Mouse (Mus musculus) neural tube, embryonic 15.5 days (tissue): ENCODE data around the gene Bin2. TPM values are rescaled to one million over a fixed set of nuclear protein-coding genes. Genes with fewer than 3 reads are reported as not detected.
"Not testable (repeated sequence)": the region's sequence is repeated elsewhere in the genome, so short reads cannot be mapped to it uniquely, and the experiment has no call there.

Experiments used
- ATAC-seq: fragments of 200-750 bp; cut with Nextera tagmentation; 2 replicates; pipeline ENCODE4 v1.8.0; 2017; ENCODE audit warnings: mild to moderate bottlenecking, moderate TSS enrichment, moderate library complexity; ENCODE audit not compliant: low FRiP score
- H3K27ac ChIP-seq: fragments of 300-500 bp; sonication (generic); replicated peaks from 2 replicates; pipeline ENCODE4 v1.5.1; 2015; ENCODE audit warnings: mild to moderate bottlenecking, inconsistent platforms
- H3K27me3 ChIP-seq: fragments of 300-500 bp; sonication (generic); replicated peaks from 2 replicates; pipeline ENCODE4 v1.6.1; 2015; ENCODE audit warnings: inconsistent platforms
- H3K36me3 ChIP-seq: fragments of 300-500 bp; sonication (generic); 2 replicates; pipeline ENCODE4 v1.6.1; 2015; ENCODE audit warnings: inconsistent platforms
- H3K4me1 ChIP-seq: fragments of 300-500 bp; sonication (generic); 2 replicates; pipeline ENCODE4 v1.6.1; 2015; ENCODE audit warnings: inconsistent platforms
- H3K4me2 ChIP-seq: fragments of 300-500 bp; sonication (generic); 2 replicates; pipeline ENCODE4 v1.6.1; 2015; ENCODE audit warnings: inconsistent platforms, mild to moderate bottlenecking, moderate library complexity
- H3K4me3 ChIP-seq: fragments of 300-500 bp; sonication (generic); replicated peaks from 2 replicates; pipeline ENCODE4 v1.5.1; 2015; ENCODE audit warnings: mild to moderate bottlenecking, inconsistent platforms
- H3K9ac ChIP-seq: fragments of 300-500 bp; sonication (generic); replicated peaks from 2 replicates; pipeline ENCODE4 v1.6.1; 2015; ENCODE audit warnings: mild to moderate bottlenecking, inconsistent platforms
- H3K9me3 ChIP-seq: fragments of 300-500 bp; sonication (generic); replicated peaks from 2 replicates; pipeline ENCODE4 v1.6.1; 2016; ENCODE audit warnings: inconsistent platforms
- WGBS: fragments of 180-500 bp; shearing (Covaris S2); methylation state at CpG from one replicate; pipeline ENCODE4 v1.1.7; 2015; ENCODE audit warnings: mixed read lengths; 5-methylcytosine and 5-hydroxymethylcytosine counted together
- polyA plus RNA-seq: library from polyadenylated mRNA; unstranded; fragments of >200 nt; fragmentation: Nextera tagmentation; extraction: Ambion mirVana; gene quantifications from 2 replicates; pipeline ENCODE4 v1.2.1, GENCODE M21; 2015

Bin2 gene
- polyA plus RNA-seq, 1 experiment from 2014 or later, result 2.6 TPM

GRCm38 (mm10) chr15:100614218-100614995, 54.9 kb downstream of the Bin2 start:
- WGBS, result 9% methylated on average over 42 of the region's 43 CpGs
- Histone ChIP-seq H3K27me3 (no peaks in the 10 kb centered on the region), H3K9ac (peak overlapping the region; percentile 56), H3K4me1 (peaks cover 31% of the 10 kb centered on the region), H3K36me3 (peaks cover 20% of the 10 kb centered on the region), H3K27ac (peak overlapping the region; percentile 96), H3K4me2 (peak overlapping the region; percentile 71), H3K9me3 (no peaks in the 10 kb centered on the region), H3K4me3 (peak overlapping the region; percentile 84)
- peak; percentile 5 for ATAC-seq

GRCm38 (mm10) chr15:100613584-100613983, 55.8 kb downstream of the Bin2 start:
- Histone ChIP-seq H3K4me1 (peaks cover 31% of the 10 kb centered on the region), H3K9ac (no peak overlapping the region), H3K27ac (0 out of 2 replicates have a peak overlapping the region, but pooled peaks have one; percentile 9), H3K9me3 (no peaks in the 10 kb centered on the region), H3K36me3 (peaks cover 11% of the 10 kb centered on the region), H3K4me2 (peak overlapping the region; percentile 71), H3K27me3 (no peaks in the 10 kb centered on the region), H3K4me3 (peak overlapping the region; percentile 13; the same call in 1 of the 2 replicates)
- no peak for ATAC-seq
- WGBS, result 8% methylated on average over 16 of the region's 16 CpGs

- no peak overlapping the region for H3K4me3 ChIP-seq
- no peak overlapping the region for H3K27ac ChIP-seq
- no peaks in the 10 kb centered on the region for H3K36me3 ChIP-seq
- no peaks in the 10 kb centered on the region for H3K27me3 ChIP-seq
- H3K9ac ChIP-seq, result no peak overlapping the region
- H3K9me3 ChIP-seq, result no peaks in the 10 kb centered on the region
- no peak for ATAC-seq
- no peak overlapping the region for H3K4me2 ChIP-seq
- peaks cover 31% of the 10 kb centered on the region for H3K4me1 ChIP-seq
- whole genome bisulfite sequencing, result 72% methylated on average over 2 of the region's 2 CpGs
Measured at GRCm38 (mm10) chr15:100612432-100612831, 56.9 kb downstream of the Bin2 start.

- Histone ChIP-seq H3K9ac (no peak overlapping the region), H3K27me3 (no peaks in the 10 kb centered on the region), H3K27ac (no peak overlapping the region), H3K9me3 (no peaks in the 10 kb centered on the region), H3K36me3 (no peaks in the 10 kb centered on the region), H3K4me3 (no peak overlapping the region), H3K4me1 (peaks cover 28% of the 10 kb centered on the region), H3K4me2 (no peak overlapping the region)
- WGBS, result 83% methylated on average over 7 of the region's 7 CpGs
- ATAC-seq, result no peak
Measured at GRCm38 (mm10) chr15:100611951-100612350, 57.4 kb downstream of the Bin2 start.

GRCm38 (mm10) chr15:100606677-100607076, 62.7 kb downstream of the Bin2 start:
- H3K4me3 ChIP-seq, H3K27me3 ChIP-seq, H3K36me3 ChIP-seq, H3K27ac ChIP-seq, H3K9ac ChIP-seq, ATAC-seq, H3K4me2 ChIP-seq, H3K9me3 ChIP-seq: not testable (repeated sequence)
- H3K4me1 ChIP-seq, result peaks cover 15% of the 10 kb centered on the region
- 94% methylated on average over 8 of the region's 8 CpGs for WGBS

- H3K27me3 ChIP-seq, result 0 out of 2 replicates have a peak, but pooled peaks cover 3% of the 10 kb centered on the region
- ATAC-seq, result no peak
- 49% methylated on average over 3 of the region's 3 CpGs for WGBS
- no peaks in the 10 kb centered on the region for H3K9me3 ChIP-seq
- no peak overlapping the region for H3K27ac ChIP-seq
- H3K4me3 ChIP-seq, result no peak overlapping the region
- peaks cover 32% of the 10 kb centered on the region for H3K4me1 ChIP-seq
- H3K4me2 ChIP-seq, result no peak overlapping the region
- no peak overlapping the region for H3K9ac ChIP-seq
- H3K36me3 ChIP-seq, result no peaks in the 10 kb centered on the region
Measured at GRCm38 (mm10) chr15:100601669-100602068, 67.7 kb downstream of the Bin2 start.

- Histone ChIP-seq H3K4me3 (peak overlapping the region; percentile 78), H3K9me3 (no peaks in the 10 kb centered on the region), H3K27ac (no peak overlapping the region), H3K36me3 (no peaks in the 10 kb centered on the region), H3K9ac (no peak overlapping the region), H3K4me1 (peaks cover 32% of the 10 kb centered on the region), H3K4me2 (peak overlapping the region; percentile 90), H3K27me3 (0 out of 2 replicates have a peak, but pooled peaks cover 3% of the 10 kb centered on the region)
- ATAC-seq, result no peak
- 17% methylated on average over 21 of the region's 21 CpGs for WGBS
Measured at GRCm38 (mm10) chr15:100600696-100601272, 68.6 kb downstream of the Bin2 start.

- under 1% methylated on average over 33 of the region's 35 CpGs for WGBS
- Histone ChIP-seq H3K4me2 (peak overlapping the region; percentile 90), H3K4me1 (peaks cover 28% of the 10 kb centered on the region), H3K27ac (peak overlapping the region; percentile 81), H3K27me3 (0 out of 2 replicates have a peak, but pooled peaks cover 3% of the 10 kb centered on the region), H3K9ac (peak overlapping the region; percentile 84), H3K36me3 (no peaks in the 10 kb centered on the region), H3K4me3 (peak overlapping the region; percentile 78), H3K9me3 (no peaks in the 10 kb centered on the region)
- peak; percentile 78 for ATAC-seq
Measured at GRCm38 (mm10) chr15:100600047-100600695, 69.2 kb downstream of the Bin2 start.

- no peaks in the 10 kb centered on the region for H3K36me3 ChIP-seq
- peaks cover 21% of the 10 kb centered on the region for H3K4me1 ChIP-seq
- H3K9me3 ChIP-seq, result no peaks in the 10 kb centered on the region
- peak; percentile 73 for ATAC-seq
- peak within 1 kb of the TSS; percentile 90 for H3K4me2 ChIP-seq
- 0 out of 2 replicates have a peak, but pooled peaks cover 3% of the 10 kb centered on the region for H3K27me3 ChIP-seq
- under 1% methylated on average over 47 of the region's 76 CpGs for WGBS
- peak within 1 kb of the TSS; percentile 78 for H3K4me3 ChIP-seq
- peak within 1 kb of the TSS; percentile 84 for H3K9ac ChIP-seq
- peak within 1 kb of the TSS; percentile 81 for H3K27ac ChIP-seq
Measured at GRCm38 (mm10) chr15:100599276-100600046, 69.9 kb downstream of the Bin2 start, which contains the start of gene Pou6f1. Gene Pou6f1 (minus strand): TSS chr15:100599984.

- H3K4me2 ChIP-seq, result peak overlapping the region; percentile 90
- under 1% methylated on average over 12 of the region's 12 CpGs for WGBS
- H3K9ac ChIP-seq, result peak overlapping the region; percentile 84
Measured at GRCm38 (mm10) chr15:100598883-100599275, 70.5 kb downstream of the Bin2 start.

More at GRCm38 (mm10) chr15:100598883-100599275, 70.5 kb downstream of the Bin2 start:
- H3K4me3 ChIP-seq, result peak overlapping the region; percentile 78
- no peaks in the 10 kb centered on the region for H3K36me3 ChIP-seq
- peaks cover 20% of the 10 kb centered on the region for H3K4me1 ChIP-seq
- 0 out of 2 replicates have a peak, but pooled peaks cover 3% of the 10 kb centered on the region for H3K27me3 ChIP-seq
- peak; percentile 44 for ATAC-seq
- H3K9me3 ChIP-seq, result no peaks in the 10 kb centered on the region
- peak overlapping the region; percentile 81 for H3K27ac ChIP-seq
